Mouse (Mus musculus): ENCODE results near the gene Prdm4. TPM values are rescaled to one million over a fixed set of nuclear protein-coding genes. Genes with fewer than 3 reads are reported as not detected.
A peak's percentile ranks its signal among the peaks of the same experiment; 100 is the strongest.

Gene Prdm4
- polyA plus RNA-seq, 1 experiment = 18.0 TPM

DNA sequence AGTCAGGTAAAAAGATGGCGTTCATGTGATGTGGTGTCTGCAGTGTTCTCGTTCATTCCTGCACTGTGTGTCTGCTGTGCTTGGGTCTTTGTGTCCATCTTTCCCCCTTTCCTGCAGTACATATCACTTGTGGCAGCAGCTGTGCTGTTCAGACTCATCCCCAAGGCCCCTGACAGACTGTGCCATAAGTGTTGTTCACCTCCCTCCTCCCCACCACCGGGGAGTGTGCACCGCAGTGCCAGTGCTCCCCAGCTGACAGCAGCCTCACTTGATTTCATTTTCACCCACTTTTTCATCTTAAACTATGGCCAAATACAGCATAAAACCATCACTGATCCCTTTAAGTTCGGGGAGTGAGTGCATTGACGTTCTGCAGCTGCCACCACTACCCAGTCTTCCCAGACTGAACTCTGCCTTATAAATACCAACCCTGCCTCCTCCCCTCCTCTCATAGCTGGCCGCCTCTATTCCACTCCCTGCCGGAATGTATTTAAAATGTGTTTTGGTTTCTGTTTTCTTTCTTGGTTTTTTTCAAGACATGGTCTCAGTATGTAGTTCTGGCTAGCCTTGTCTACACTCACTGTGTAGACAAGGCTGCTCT lies 37.0 kb downstream of the Prdm4 start:
- Histone ChIP-seq H3K79me2 (ENCODE audit: control insufficient read depth, insufficient read depth) (peaks cover 2% of the 10 kb centered on the region), H3ac (ENCODE audit: control insufficient read depth, insufficient read length, low read depth) (no peak overlapping the region), H3K36me3 (ENCODE audit: control insufficient read depth, insufficient read depth) (peaks cover 94% of the 10 kb centered on the region), H3K79me3 (ENCODE audit: low read depth) (no peaks in the 10 kb centered on the region), H3K27me3 (ENCODE audit: control insufficient read depth, insufficient read depth, insufficient read length) (no peaks in the 10 kb centered on the region), H3K4me3 (ENCODE audit: insufficient read depth, poor library complexity, severe bottlenecking) (no peak overlapping the region)
- no peak for TF ChIP-seq CEBPB (IDR thresholded peaks at IDR 0.05; ENCODE audit: low read depth)
- TF ChIP-seq FOSL1 (IDR thresholded peaks at IDR 0.05; ENCODE audit: insufficient read depth, low read length, poor library complexity, severe bottlenecking) = no peak
- TF ChIP-seq MYOD1 (IDR thresholded peaks at IDR 0.05; ENCODE audit: control insufficient read depth, insufficient read length, low read depth) = no peak
- TF ChIP-seq CTCF (IDR thresholded peaks at IDR 0.05; ENCODE audit: control insufficient read depth, insufficient read depth, insufficient read length) = no peak
- TF ChIP-seq MYOG (IDR thresholded peaks at IDR 0.05; ENCODE audit: control insufficient read depth, extremely low read depth, insufficient read length) = no peak
- no peak for TF ChIP-seq MAX (IDR thresholded peaks at IDR 0.05)

DNA sequence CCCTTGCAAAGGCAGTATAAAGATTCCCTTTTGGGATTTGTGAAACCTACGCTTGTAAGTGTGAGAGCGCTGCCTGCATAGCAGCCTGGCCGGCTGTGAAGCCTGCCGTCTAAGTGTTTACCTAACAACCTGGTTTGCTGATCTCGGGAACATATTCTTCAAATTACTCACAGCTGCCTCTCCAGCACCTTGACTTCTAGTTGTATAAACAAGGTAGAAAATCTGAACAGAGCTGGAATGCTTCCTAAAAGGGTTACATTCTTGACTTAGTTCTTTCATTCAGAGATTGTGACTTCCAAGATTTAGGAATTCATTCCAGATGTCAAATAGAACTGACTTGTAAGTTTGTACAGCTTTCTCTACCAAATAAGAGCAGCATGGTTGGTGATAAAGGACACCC lies 41.1 kb downstream of the Prdm4 start:
- Histone ChIP-seq H3K79me2 (ENCODE audit: control insufficient read depth, insufficient read depth) (peaks cover 36% of the 10 kb centered on the region), H3ac (ENCODE audit: control insufficient read depth, insufficient read length, low read depth) (no peak overlapping the region), H3K4me3 (ENCODE audit: insufficient read depth, poor library complexity, severe bottlenecking) (no peak overlapping the region), H3K27me3 (ENCODE audit: control insufficient read depth, insufficient read depth, insufficient read length) (no peaks in the 10 kb centered on the region), H3K79me3 (ENCODE audit: low read depth) (peaks cover 31% of the 10 kb centered on the region), H3K36me3 (ENCODE audit: control insufficient read depth, insufficient read depth) (peaks cover 70% of the 10 kb centered on the region)
- TF ChIP-seq USF1 (IDR thresholded peaks at IDR 0.05; ENCODE audit: low read depth) (no peak), MAX (IDR thresholded peaks at IDR 0.05) (no peak), CTCF (IDR thresholded peaks at IDR 0.05; ENCODE audit: control insufficient read depth, insufficient read depth, insufficient read length) (no peak), MYOD1 (IDR thresholded peaks at IDR 0.05; ENCODE audit: control insufficient read depth, insufficient read length, low read depth) (no peak), FOSL1 (IDR thresholded peaks at IDR 0.05; ENCODE audit: insufficient read depth, low read length, poor library complexity, severe bottlenecking) (no peak), CEBPB (IDR thresholded peaks at IDR 0.05; ENCODE audit: low read depth) (no peak), MYOG (IDR thresholded peaks at IDR 0.05; ENCODE audit: control insufficient read depth, extremely low read depth, insufficient read length) (no peak)

DNA sequence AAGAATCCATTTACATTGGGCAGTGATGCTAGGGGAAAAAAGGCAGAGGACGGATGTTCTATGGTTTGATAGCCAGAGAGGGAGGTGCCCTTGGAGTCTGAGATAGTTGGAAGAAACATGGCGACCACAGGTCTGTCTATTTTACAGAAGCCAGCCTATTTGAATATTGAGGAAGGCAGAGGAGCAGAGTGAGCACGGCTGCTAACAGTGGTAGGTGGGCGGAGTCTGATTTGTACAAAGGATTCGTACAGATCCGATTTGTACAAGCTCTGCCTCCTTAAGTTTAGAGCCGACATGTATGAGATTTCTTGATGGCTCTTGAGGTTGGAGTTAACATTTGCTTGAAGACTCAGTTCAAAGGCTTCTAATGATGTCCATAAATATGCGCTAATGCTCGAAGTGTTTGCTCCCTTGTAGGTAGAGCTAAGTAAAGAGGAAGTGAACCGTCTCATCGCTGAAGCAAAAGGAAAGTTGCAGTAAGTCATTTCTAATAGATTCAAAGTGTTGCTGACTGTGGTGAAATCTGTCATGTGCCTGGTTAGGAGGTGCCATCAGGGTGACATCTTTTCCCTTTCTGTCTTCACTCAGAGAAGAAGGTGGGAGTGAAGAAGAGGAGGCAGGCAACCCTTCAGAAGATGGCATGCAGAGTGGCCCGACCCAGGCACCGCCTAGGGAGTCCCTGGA lies 42.9 kb downstream of the Prdm4 start:
- Histone ChIP-seq H3K4me3 (ENCODE audit: insufficient read depth, poor library complexity, severe bottlenecking) (no peak overlapping the region), H3K36me3 (ENCODE audit: control insufficient read depth, insufficient read depth) (peaks cover 52% of the 10 kb centered on the region), H3K79me3 (ENCODE audit: low read depth) (peaks cover 31% of the 10 kb centered on the region), H3K79me2 (ENCODE audit: control insufficient read depth, insufficient read depth) (peaks cover 36% of the 10 kb centered on the region), H3ac (ENCODE audit: control insufficient read depth, insufficient read length, low read depth) (no peak overlapping the region), H3K27me3 (ENCODE audit: control insufficient read depth, insufficient read depth, insufficient read length) (no peaks in the 10 kb centered on the region)
- TF ChIP-seq MYOG (IDR thresholded peaks at IDR 0.05; ENCODE audit: control insufficient read depth, extremely low read depth, insufficient read length) (no peak), FOSL1 (IDR thresholded peaks at IDR 0.05; ENCODE audit: insufficient read depth, low read length, poor library complexity, severe bottlenecking) (no peak), CTCF (IDR thresholded peaks at IDR 0.05; ENCODE audit: control insufficient read depth, insufficient read depth, insufficient read length) (no peak), USF1 (IDR thresholded peaks at IDR 0.05; ENCODE audit: low read depth) (no peak), CEBPB (IDR thresholded peaks at IDR 0.05; ENCODE audit: low read depth) (no peak), MYOD1 (IDR thresholded peaks at IDR 0.05; ENCODE audit: control insufficient read depth, insufficient read length, low read depth) (no peak)

DNA sequence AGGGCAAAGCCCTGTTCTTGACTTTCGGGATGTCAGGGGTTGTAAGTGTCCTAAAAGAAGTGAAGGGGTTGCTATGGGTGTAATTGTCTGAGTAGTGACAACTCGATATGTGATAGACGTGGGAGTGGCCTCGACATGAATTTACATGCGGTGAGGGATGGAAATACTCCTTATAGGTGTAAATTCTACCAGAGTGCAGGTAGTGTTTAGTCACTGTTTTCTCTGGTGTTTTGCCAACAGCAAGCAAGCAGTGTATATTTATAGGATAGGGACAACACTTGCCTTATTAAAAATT lies 44.5 kb downstream of the Prdm4 start:
- H3K79me2 ChIP-seq (ENCODE audit: control insufficient read depth, insufficient read depth) = peaks cover 36% of the 10 kb centered on the region
- H3K4me3 ChIP-seq (ENCODE audit: insufficient read depth, poor library complexity, severe bottlenecking) = peak overlapping the region; percentile 98
- peak overlapping the region; percentile 100 for H3ac ChIP-seq (ENCODE audit: control insufficient read depth, insufficient read length, low read depth)
- H3K27me3 ChIP-seq (ENCODE audit: control insufficient read depth, insufficient read depth, insufficient read length) = no peaks in the 10 kb centered on the region
- peaks cover 31% of the 10 kb centered on the region for H3K79me3 ChIP-seq (ENCODE audit: low read depth)
- TF ChIP-seq CTCF (IDR thresholded peaks at IDR 0.05; ENCODE audit: control insufficient read depth, insufficient read depth, insufficient read length) (no peak), MYOG (IDR thresholded peaks at IDR 0.05; ENCODE audit: control insufficient read depth, extremely low read depth, insufficient read length) (no peak), USF1 (IDR thresholded peaks at IDR 0.05; ENCODE audit: low read depth) (no peak), FOSL1 (IDR thresholded peaks at IDR 0.05; ENCODE audit: insufficient read depth, low read length, poor library complexity, severe bottlenecking) (no peak), CEBPB (IDR thresholded peaks at IDR 0.05; ENCODE audit: low read depth) (no peak), MAX (IDR thresholded peaks at IDR 0.05) (no peak), MYOD1 (IDR thresholded peaks at IDR 0.05; ENCODE audit: control insufficient read depth, insufficient read length, low read depth) (no peak)
- H3K36me3 ChIP-seq (ENCODE audit: control insufficient read depth, insufficient read depth) = peaks cover 37% of the 10 kb centered on the region

DNA sequence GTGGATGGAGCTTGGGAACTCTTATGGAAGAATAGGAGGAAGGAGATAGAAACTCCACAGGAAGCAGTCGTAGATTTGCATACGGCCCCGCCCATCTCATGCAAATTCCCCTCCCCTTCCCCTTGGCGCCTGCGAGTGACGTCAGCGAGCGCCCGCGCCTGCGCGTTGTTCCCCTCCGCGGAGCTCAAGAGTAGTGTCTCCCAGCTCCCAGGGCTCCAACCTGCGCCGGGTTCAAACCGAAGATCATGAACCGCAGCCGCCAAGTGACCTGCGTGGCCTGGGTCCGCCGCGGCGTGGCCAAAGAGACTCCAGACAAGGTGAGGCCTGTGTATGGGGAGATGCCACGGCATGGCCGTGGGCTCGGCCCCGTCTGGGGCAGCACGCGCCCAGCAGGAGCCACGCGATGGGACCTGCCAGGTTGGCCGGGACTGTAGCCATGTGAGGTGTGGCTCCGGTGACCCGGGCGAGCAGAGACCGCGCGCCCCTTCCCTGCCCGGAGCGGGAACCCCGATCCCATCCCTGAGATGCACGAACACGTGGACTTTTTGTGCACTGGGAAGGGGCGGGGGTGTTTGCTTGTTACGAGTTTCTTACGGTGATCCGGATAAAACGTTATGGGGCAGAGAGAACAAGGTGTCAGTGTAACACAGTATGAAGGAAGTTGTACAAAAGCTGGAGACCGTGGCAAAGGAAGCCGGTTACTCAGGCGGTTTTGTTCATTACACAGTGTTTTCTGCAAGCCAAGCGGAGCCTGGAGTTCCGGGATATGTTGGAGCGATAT lies 45.1 kb downstream of the Prdm4 start:
- peaks cover 36% of the 10 kb centered on the region for H3K79me2 ChIP-seq (ENCODE audit: control insufficient read depth, insufficient read depth)
- peaks cover 31% of the 10 kb centered on the region for H3K79me3 ChIP-seq (ENCODE audit: low read depth)
- H3ac ChIP-seq (ENCODE audit: control insufficient read depth, insufficient read length, low read depth) = peak overlapping the region; percentile 100
- TF ChIP-seq CTCF (IDR thresholded peaks at IDR 0.05; ENCODE audit: control insufficient read depth, insufficient read depth, insufficient read length) (no peak), MAX (IDR thresholded peaks at IDR 0.05) (peak; percentile 63)
- no peaks in the 10 kb centered on the region for H3K27me3 ChIP-seq (ENCODE audit: control insufficient read depth, insufficient read depth, insufficient read length)
- peaks cover 33% of the 10 kb centered on the region for H3K36me3 ChIP-seq (ENCODE audit: control insufficient read depth, insufficient read depth)
- peak overlapping the region; percentile 98 for H3K4me3 ChIP-seq (ENCODE audit: insufficient read depth, poor library complexity, severe bottlenecking)

Data from C2C12 (cell line).